Mouse (Mus musculus) heart, embryonic 16.5 days (tissue): ENCODE data around the gene Picalm. TPM values are rescaled to one million over a fixed set of nuclear protein-coding genes. Genes with fewer than 3 reads are reported as not detected.

Experiments
- ATAC-seq: fragments of 200-750 bp; cut with Nextera tagmentation; replicated peaks from 2 replicates; pipeline ENCODE4 v1.8.0; 2017; ENCODE audit warnings: moderate number of reproducible peaks; ENCODE audit not compliant: insufficient read depth, low FRiP score; ENCODE audit errors: extremely low read depth
- H3K27ac ChIP-seq: fragments of 300-500 bp; sonication (generic); 2 replicates; pipeline ENCODE4 v1.5.1; 2014; ENCODE audit warnings: mild to moderate bottlenecking, low read length, control low read depth, moderate library complexity
- H3K27me3 ChIP-seq: fragments of 300-500 bp; sonication (generic); 2 replicates; pipeline ENCODE4 v1.6.1; 2014; ENCODE audit warnings: low read length, mixed read lengths; ENCODE audit not compliant: control insufficient read depth, insufficient read depth
- H3K36me3 ChIP-seq: fragments of 300-500 bp; sonication (generic); 2 replicates; pipeline ENCODE4 v1.6.1; 2014; ENCODE audit not compliant: control insufficient read depth, insufficient read depth
- H3K4me1 ChIP-seq: fragments of 300-500 bp; sonication (generic); 2 replicates; pipeline ENCODE4 v1.6.1; 2014; ENCODE audit warnings: low read length, mixed read lengths; ENCODE audit not compliant: control insufficient read depth, insufficient read depth
- H3K4me2 ChIP-seq: fragments of 300-500 bp; sonication (generic); 2 replicates; pipeline ENCODE4 v1.6.1; 2014; ENCODE audit warnings: low read depth, mild to moderate bottlenecking, control low read depth, low read length
- H3K4me3 ChIP-seq: fragments of 300-500 bp; sonication (generic); 2 replicates; pipeline ENCODE4 v1.5.1; 2014; ENCODE audit warnings: mild to moderate bottlenecking, control low read depth, low read length
- H3K9ac ChIP-seq: fragments of 300-500 bp; sonication (generic); 2 replicates; pipeline ENCODE4 v1.6.1; 2014; ENCODE audit warnings: low read length, control low read depth
- H3K9me3 ChIP-seq: fragments of 300-500 bp; sonication (generic); replicated peaks from 2 replicates; pipeline ENCODE4 v1.6.1; 2016; ENCODE audit warnings: low read length; ENCODE audit not compliant: control insufficient read depth
- WGBS: fragments of 180-500 bp; shearing (Covaris S2); extraction: QIAGEN DNeasy Blood & Tissue Kit; methylation state at CpG from one replicate; pipeline ENCODE4 v1.1.7; 2014; 5-methylcytosine and 5-hydroxymethylcytosine counted together
- polyA plus RNA-seq: library from polyadenylated mRNA; unstranded; fragments of >200 nt; fragmentation: Nextera tagmentation; extraction: Ambion mirVana; gene quantifications from 2 replicates; pipeline ENCODE4 v1.2.1, GENCODE M21; 2015

The Picalm gene
- polyA plus RNA-seq, 1 experiment from 2014 or later, result 26.9 TPM

DNA sequence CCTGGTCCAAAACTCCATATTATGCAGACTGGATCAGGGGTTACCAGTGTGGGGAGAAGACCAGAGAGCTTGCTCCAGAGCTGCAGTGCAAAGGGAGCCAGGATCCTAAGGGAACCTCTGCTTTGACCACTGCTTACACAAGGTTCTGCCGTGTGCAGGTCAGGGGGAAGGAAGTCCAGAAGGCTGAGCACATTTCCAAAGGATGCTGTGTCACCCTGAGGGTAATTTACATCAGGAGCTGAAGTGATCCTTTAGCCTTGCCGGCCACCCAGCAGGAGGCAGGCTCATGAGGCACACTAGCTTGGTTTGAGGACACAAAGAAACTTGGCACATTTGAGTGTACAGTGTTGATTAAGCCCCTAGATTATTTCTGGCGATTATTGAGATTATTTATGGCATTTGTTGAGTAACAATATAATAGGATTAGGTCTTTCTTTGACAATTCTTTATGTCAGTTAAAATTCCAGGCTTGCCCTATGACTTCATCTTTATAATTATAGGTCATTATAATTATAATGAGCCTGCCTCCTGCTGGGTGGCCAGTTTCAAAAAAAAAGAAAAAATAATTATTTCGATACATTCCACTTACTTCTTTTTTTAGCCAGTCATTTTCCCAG lies 106.4 kb downstream of the Picalm start:
- Histone ChIP-seq H3K36me3 (no peaks in the 10 kb centered on the region), H3K9me3 (no peaks in the 10 kb centered on the region), H3K9ac (no peak overlapping the region), H3K4me1 (no peaks in the 10 kb centered on the region), H3K27me3 (no peaks in the 10 kb centered on the region), H3K4me2 (no peak overlapping the region), H3K4me3 (no peak overlapping the region), H3K27ac (no peak overlapping the region)
- ATAC-seq, result no peak
- WGBS, result 55% methylated on average over 4 of the region's 4 CpGs

DNA sequence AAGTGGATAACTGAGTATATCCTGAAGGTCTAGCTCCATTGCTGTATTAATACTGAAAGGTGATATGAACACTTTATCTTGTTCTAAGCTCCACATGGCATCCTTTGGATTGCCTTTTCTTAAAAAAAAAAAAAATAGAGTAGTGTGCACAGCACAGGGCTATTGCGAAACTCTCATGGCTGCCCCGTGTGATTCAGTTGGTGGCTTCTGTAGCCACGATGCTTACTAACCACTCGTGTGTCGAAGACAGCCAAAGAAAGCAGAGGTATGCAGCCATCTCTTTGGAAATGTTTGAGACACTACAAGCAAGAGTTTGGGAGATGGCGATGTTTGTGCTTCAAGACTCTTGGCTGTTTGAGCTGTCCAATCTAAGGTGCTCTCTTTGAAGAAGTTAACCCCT lies 113.1 kb downstream of the Picalm start:
- ATAC-seq, result no peak
- Histone ChIP-seq H3K27me3 (no peaks in the 10 kb centered on the region), H3K27ac (no peak overlapping the region), H3K4me2 (no peak overlapping the region), H3K9me3 (no peaks in the 10 kb centered on the region), H3K36me3 (no peaks in the 10 kb centered on the region), H3K9ac (no peak overlapping the region), H3K4me3 (no peak overlapping the region), H3K4me1 (no peaks in the 10 kb centered on the region)
- 71% methylated on average over 6 of the region's 6 CpGs for WGBS

DNA sequence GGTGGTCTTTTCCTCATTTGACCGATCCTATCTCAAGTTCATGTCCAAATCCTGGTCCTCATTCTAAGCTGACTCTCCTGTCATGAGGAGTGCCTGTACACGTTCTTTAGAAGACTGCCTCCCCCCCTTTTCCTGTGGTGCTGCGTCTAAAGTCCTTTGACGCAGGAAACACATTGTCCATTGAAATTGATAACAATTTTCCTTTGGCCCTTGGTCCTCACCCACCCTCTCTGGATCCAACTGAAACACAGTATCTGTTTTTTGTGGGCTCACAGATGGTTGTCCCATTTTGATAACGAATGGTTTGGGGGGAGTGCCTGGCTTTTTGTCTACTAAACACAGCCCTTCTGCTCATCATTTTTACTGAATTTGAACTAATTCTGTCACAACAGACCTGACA lies 113.6 kb downstream of the Picalm start:
- WGBS, result 57% methylated on average over 5 of the region's 5 CpGs
- Histone ChIP-seq H3K9ac (no peak overlapping the region), H3K4me2 (no peak overlapping the region), H3K27ac (no peak overlapping the region), H3K9me3 (no peaks in the 10 kb centered on the region), H3K36me3 (no peaks in the 10 kb centered on the region), H3K4me1 (no peaks in the 10 kb centered on the region), H3K4me3 (no peak overlapping the region), H3K27me3 (no peaks in the 10 kb centered on the region)
- ATAC-seq, result no peak

DNA sequence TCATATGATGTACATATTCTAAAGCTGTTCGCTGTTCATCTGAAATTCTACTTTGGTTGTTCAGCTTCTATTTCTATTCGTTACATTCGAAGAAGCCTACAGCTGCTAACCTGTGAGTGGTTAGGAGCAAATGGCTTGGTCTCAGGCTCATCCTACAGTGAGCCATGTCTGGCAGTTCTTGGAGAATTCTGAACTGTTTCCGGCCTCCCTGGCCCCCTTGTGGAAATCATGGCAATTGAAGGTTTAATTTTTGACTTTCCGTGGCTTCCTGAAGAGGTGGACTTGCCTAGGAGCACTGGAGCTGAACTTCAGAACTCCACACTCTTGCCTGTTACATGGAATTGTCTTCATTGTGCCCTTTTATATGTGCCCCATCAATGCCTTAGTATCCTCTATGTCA lies 122.9 kb downstream of the Picalm start:
- Histone ChIP-seq H3K27ac (no peak overlapping the region), H3K9ac (no peak overlapping the region), H3K4me1 (no peaks in the 10 kb centered on the region), H3K27me3 (no peaks in the 10 kb centered on the region), H3K4me3 (no peak overlapping the region), H3K4me2 (no peak overlapping the region), H3K9me3 (no peaks in the 10 kb centered on the region), H3K36me3 (no peaks in the 10 kb centered on the region)
- 61% methylated on average over 5 of the region's 5 CpGs for WGBS
- no peak for ATAC-seq

DNA sequence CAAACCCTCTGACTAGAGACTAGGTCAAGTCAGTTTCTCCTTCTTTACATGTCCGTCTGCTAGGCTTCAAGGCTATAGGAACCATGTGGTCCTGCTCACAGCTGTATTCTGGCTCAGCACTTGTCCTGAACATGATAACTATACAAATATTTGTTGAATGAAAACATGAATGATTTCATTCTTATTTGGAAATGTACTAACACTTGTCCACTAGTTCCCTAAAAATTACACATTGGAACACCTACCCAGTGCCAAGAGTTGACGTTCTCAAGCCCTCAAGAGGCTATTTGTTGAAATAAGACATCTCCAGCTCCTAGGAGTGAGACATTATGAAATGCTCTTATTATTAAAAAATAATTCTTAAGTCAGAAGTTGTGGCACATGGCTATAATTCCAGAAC lies 128.7 kb downstream of the Picalm start:
- no peak; the same call in 1 of the 2 replicates for ATAC-seq
- Histone ChIP-seq H3K27me3 (no peaks in the 10 kb centered on the region), H3K9ac (no peak overlapping the region), H3K9me3 (no peaks in the 10 kb centered on the region), H3K4me3 (no peak overlapping the region), H3K27ac (no peak overlapping the region), H3K4me1 (no peaks in the 10 kb centered on the region), H3K4me2 (no peak overlapping the region), H3K36me3 (no peaks in the 10 kb centered on the region)
- WGBS, result 79% methylated on average over 2 of the region's 2 CpGs

DNA sequence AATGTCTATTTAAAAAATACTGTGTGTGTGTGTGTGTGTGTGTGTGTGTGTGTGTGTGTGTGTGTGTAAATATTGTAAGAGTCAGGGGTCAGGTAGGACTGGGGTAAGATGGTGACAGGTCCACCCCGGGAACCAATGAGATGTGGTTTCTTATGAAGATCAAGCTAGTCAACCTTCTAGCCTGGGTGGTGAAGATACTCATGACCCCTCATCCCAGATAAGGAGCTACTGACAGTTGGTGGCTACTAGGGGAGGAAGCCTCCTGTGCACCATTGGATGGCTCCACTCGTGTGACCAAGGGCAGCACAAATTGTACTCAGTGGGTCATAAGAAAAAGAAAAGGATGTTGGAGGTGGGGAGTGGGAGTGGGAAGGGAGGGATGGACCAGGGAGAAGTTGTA lies 129.9 kb downstream of the Picalm start:
- H3K36me3 ChIP-seq, result no peaks in the 10 kb centered on the region
- H3K27ac ChIP-seq, result no peak overlapping the region
- H3K4me1 ChIP-seq, result no peaks in the 10 kb centered on the region
- H3K9me3 ChIP-seq, result no peaks in the 10 kb centered on the region
- ATAC-seq, result no peak
- no peaks in the 10 kb centered on the region for H3K27me3 ChIP-seq
- no peak overlapping the region for H3K9ac ChIP-seq
- WGBS, result 69% methylated on average over 2 of the region's 2 CpGs
- no peak overlapping the region for H3K4me2 ChIP-seq
- H3K4me3 ChIP-seq, result no peak overlapping the region

DNA sequence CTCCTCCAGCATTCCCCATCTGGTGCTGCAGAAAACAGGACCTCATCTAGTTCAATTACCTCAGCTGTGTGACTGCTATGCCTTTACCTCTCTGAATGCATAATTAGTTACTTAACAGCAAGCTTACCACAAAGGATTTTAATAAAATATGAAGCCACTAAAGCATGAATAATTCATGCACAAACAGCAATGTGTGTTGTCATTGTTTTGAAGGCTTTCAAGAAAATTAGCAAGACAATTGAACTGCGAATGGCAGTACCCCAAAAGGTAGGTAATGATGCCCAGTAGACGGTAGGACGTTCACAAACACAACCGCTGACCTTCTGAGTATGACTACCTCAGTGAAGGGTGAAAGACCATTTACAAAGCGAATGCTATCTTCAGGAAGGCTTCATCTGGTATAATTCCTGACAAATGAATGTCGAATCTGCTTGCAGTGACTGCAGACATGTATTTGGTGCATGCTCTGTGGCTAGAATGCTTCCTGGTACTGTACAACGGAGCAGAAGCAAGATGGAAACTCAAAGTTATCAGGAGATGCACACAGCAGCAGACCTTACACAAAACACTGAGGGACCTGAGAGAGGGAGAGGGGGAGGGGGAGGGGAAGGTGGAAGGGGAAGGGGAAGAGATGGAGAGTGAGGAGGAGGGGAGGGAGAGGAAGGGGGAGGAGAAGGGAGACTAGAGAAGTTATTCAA lies 132.0 kb downstream of the Picalm start:
- Histone ChIP-seq H3K9me3 (no peaks in the 10 kb centered on the region), H3K9ac (no peak overlapping the region), H3K4me3 (no peak overlapping the region), H3K36me3 (no peaks in the 10 kb centered on the region), H3K4me2 (no peak overlapping the region), H3K27me3 (no peaks in the 10 kb centered on the region), H3K4me1 (peaks cover 4% of the 10 kb centered on the region), H3K27ac (no peak overlapping the region)
- WGBS, result 31% methylated on average over 7 of the region's 7 CpGs
- no peak for ATAC-seq

Other genes with a start within 250 kb of the Picalm start
- gene Ccdc81, start 226.6 kb upstream of the Picalm start, polyA plus RNA-seq, result 0.18 and 0.24 TPM in 2 replicates
- 105 and 113 TPM in 2 replicates for gene Hikeshi, start 189.0 kb upstream of the Picalm start, polyA plus RNA-seq
- gene Eed, start 149.2 kb upstream of the Picalm start, polyA plus RNA-seq, result 45.4 and 47.9 TPM in 2 replicates
- not detected in 2 replicates for gene Ccdc83, start 135.6 kb downstream of the Picalm start, polyA plus RNA-seq
- 7.7 and 7.8 TPM in 2 replicates for gene Sytl2, start 172.0 kb downstream of the Picalm start, polyA plus RNA-seq